Mouse (Mus musculus) lung, adult 18-20 months (tissue): ENCODE data around the gene Anapc16.
"Not testable (repeated sequence)": the region's sequence is repeated elsewhere in the genome, so short reads cannot be mapped to it uniquely, and the experiment has no call there.

Experiments used
- DNase-seq, 2 experiments: peaks; one replicate each; pipeline ENCODE4 v3.0.0; 2022; ENCODE audit warnings: mixed read lengths in 2 of 2

Anapc16 gene

GRCm38 (mm10) chr10:60002673-60003212 is at the start of gene Anapc16, which contains the start of gene Ascc1:
Anapc16 (minus strand) TSS chr10:60003135.
Ascc1 (plus strand) TSS chr10:60002805.
- DNase-seq: peak; percentile 95 to 96

- DNase-seq: no peak
Measured at GRCm38 (mm10) chr10:60050581-60050980, 47.6 kb upstream of the Anapc16 start.

- DNase-seq: peak; percentile 27 to 50
Measured at GRCm38 (mm10) chr10:60046696-60047095, 43.8 kb upstream of the Anapc16 start.

- peak in 1 of 2 experiments; percentile 23 for DNase-seq
Measured at GRCm38 (mm10) chr10:60042350-60042922, 39.5 kb upstream of the Anapc16 start.

- no peak for DNase-seq
Measured at GRCm38 (mm10) chr10:60035744-60036143, 32.8 kb upstream of the Anapc16 start.

- no peak for DNase-seq
Measured at GRCm38 (mm10) chr10:60034621-60035020, 31.7 kb upstream of the Anapc16 start.

- DNase-seq: no peak
Measured at GRCm38 (mm10) chr10:60033064-60033463, 30.1 kb upstream of the Anapc16 start.

GRCm38 (mm10) chr10:60032622-60033021 is 29.7 kb upstream of the Anapc16 start:
- DNase-seq: no peak

GRCm38 (mm10) chr10:60031985-60032384 is 29.1 kb upstream of the Anapc16 start:
- no peak for DNase-seq

GRCm38 (mm10) chr10:60031562-60031961 is 28.6 kb upstream of the Anapc16 start:
- DNase-seq: no peak

- DNase-seq: no peak
Measured at GRCm38 (mm10) chr10:60029387-60029786, 26.5 kb upstream of the Anapc16 start.

- DNase-seq: no peak
Measured at GRCm38 (mm10) chr10:60028979-60029378, 26.0 kb upstream of the Anapc16 start.

- no peak for DNase-seq
Measured at GRCm38 (mm10) chr10:60028181-60028580, 25.2 kb upstream of the Anapc16 start.

GRCm38 (mm10) chr10:60027619-60028084 is 24.7 kb upstream of the Anapc16 start:
- DNase-seq: no peak

- DNase-seq: no peak
Measured at GRCm38 (mm10) chr10:60026759-60027395, 23.9 kb upstream of the Anapc16 start.

- no peak for DNase-seq
Measured at GRCm38 (mm10) chr10:60023751-60024150, 20.8 kb upstream of the Anapc16 start.

- DNase-seq: no peak
Measured at GRCm38 (mm10) chr10:60019299-60019698, 16.4 kb upstream of the Anapc16 start.

GRCm38 (mm10) chr10:60016223-60016622 is 13.3 kb upstream of the Anapc16 start:
- DNase-seq: no peak

- no peak for DNase-seq
Measured at GRCm38 (mm10) chr10:60009115-60009514, 6.2 kb upstream of the Anapc16 start.

- peak in 1 of 2 experiments; percentile 44 for DNase-seq
Measured at GRCm38 (mm10) chr10:60005264-60005663, 2.3 kb upstream of the Anapc16 start.

- no peak for DNase-seq
Measured at GRCm38 (mm10) chr10:60003847-60004246, 912 bp upstream of the Anapc16 start.

GRCm38 (mm10) chr10:60003213-60003752 is 348 bp upstream of the Anapc16 start:
- DNase-seq: no peak

- DNase-seq: no peak
Measured at GRCm38 (mm10) chr10:60002203-60002602, 732 bp downstream of the Anapc16 start.

- not testable (repeated sequence) for DNase-seq
Measured at GRCm38 (mm10) chr10:60001663-60002062, 1.3 kb downstream of the Anapc16 start.
